Mouse (Mus musculus): Measurements from ENCODE around the gene Polr2b. TPM values are rescaled to one million over a fixed set of nuclear protein-coding genes. Genes with fewer than 3 reads are reported as not detected.

Gene Polr2b
- polyA plus RNA-seq, 1 experiment from 2014 or later, result 89.9 TPM

Small RNAs within 50 kb of the gene (microRNA-seq; reads per million reads assigned to microRNA genes)
- gene Mir5098, result not detected

Other genes starting within 250 kb of the Polr2b start
- gene Hopx, start 195.0 kb upstream of the Polr2b start, polyA plus RNA-seq (2016; fragmentation: Nextera tagmentation; extraction: Ambion mirVana), result 3.6 and 3.8 TPM in 2 replicates
- 3.0 and 4.1 TPM in 2 replicates for gene Spink2, start 98.7 kb upstream of the Polr2b start, polyA plus RNA-seq (2016; fragmentation: Nextera tagmentation; extraction: Ambion mirVana)
- gene Rest, start 44.7 kb upstream of the Polr2b start, polyA plus RNA-seq (2016; fragmentation: Nextera tagmentation; extraction: Ambion mirVana), result 18.9 and 20.6 TPM in 2 replicates
- 37.6 and 38.6 TPM in 2 replicates for gene Noa1, start 63 bp upstream of the Polr2b start, polyA plus RNA-seq (2016; fragmentation: Nextera tagmentation; extraction: Ambion mirVana)
- gene Igfbp7, start 97.9 kb downstream of the Polr2b start, polyA plus RNA-seq (2016; fragmentation: Nextera tagmentation; extraction: Ambion mirVana), result 38.5 and 41.7 TPM in 2 replicates

All from neural tube, embryonic 12.5 days (tissue).